Mouse (Mus musculus) liver, adult 2 months (tissue): Measurements from ENCODE around the gene Ggps1.

ENCODE experiments used
- CTCF ChIP-seq: fragments of 200-500 bp; IDR thresholded peaks from 2 replicates; pipeline ENCODE4 v1.5.1; 2011; ENCODE audit warnings: low read depth, low read length, control low read depth
- POLR2A ChIP-seq: fragments of 200-500 bp; IDR thresholded peaks from 2 replicates; pipeline ENCODE4 v1.6.1; 2011; ENCODE audit warnings: low read length, control low read depth; ENCODE audit not compliant: insufficient read depth; ENCODE audit errors: extremely low read depth

- TF ChIP-seq CTCF (no peak), POLR2A (no peak)
Observed at GRCm38 (mm10) chr13:14004086-14004485, 59.2 kb downstream of the Ggps1 start.
